Mouse (Mus musculus) embryonic facial prominence, embryonic 14.5 days (tissue): ENCODE measurements at regions not wholly inside any gene's neighbourhood (a gene's known extent, or its start where the extent isn't known, plus 50 kb on each side); places are given as distances from the start of the nearest gene placed in this dataset.

ENCODE experiments used
- ATAC-seq: fragments of 200-750 bp; cut with Nextera tagmentation; 2 replicates; pipeline ENCODE4 v1.8.0; 2017; ENCODE audit warnings: low read depth, moderate number of reproducible peaks, moderate TSS enrichment
- DNase-seq: peaks from one replicate; pipeline ENCODE4 v3.0.0-alpha.2; 2015; ENCODE audit warnings: low spot score
- H3K27ac ChIP-seq: fragments of 300-500 bp; sonication (generic); replicated peaks from 2 replicates; pipeline ENCODE4 v1.5.1; 2014; ENCODE audit warnings: low read depth, mild to moderate bottlenecking, low read length, moderate library complexity
- H3K27me3 ChIP-seq: fragments of 300-500 bp; sonication (generic); replicated peaks from 2 replicates; pipeline ENCODE4 v1.6.1; 2014; ENCODE audit warnings: low read length; ENCODE audit not compliant: control insufficient read depth, insufficient read depth
- H3K36me3 ChIP-seq: fragments of 300-500 bp; sonication (generic); 2 replicates; pipeline ENCODE4 v1.6.1; 2014; ENCODE audit warnings: low read length, mixed read lengths; ENCODE audit not compliant: control insufficient read depth, insufficient read depth
- H3K4me1 ChIP-seq: fragments of 300-500 bp; sonication (generic); 2 replicates; pipeline ENCODE4 v1.6.1; 2014; ENCODE audit warnings: antibody characterized with exemption, low read length; ENCODE audit not compliant: control insufficient read depth, insufficient read depth
- H3K4me2 ChIP-seq: fragments of 300-500 bp; sonication (generic); 2 replicates; pipeline ENCODE4 v1.6.1; 2014; ENCODE audit warnings: low read depth, mild to moderate bottlenecking, low read length, moderate library complexity, mixed read lengths
- H3K4me3 ChIP-seq: fragments of 300-500 bp; sonication (generic); 2 replicates; pipeline ENCODE4 v1.5.1; 2014; ENCODE audit warnings: low read depth, mild to moderate bottlenecking, low read length
- H3K9ac ChIP-seq: fragments of 300-500 bp; sonication (generic); 2 replicates; pipeline ENCODE4 v1.6.1; 2014; ENCODE audit warnings: low read depth, mild to moderate bottlenecking, low read length, moderate library complexity, mixed read lengths
- H3K9me3 ChIP-seq: fragments of 300-500 bp; sonication (generic); 2 replicates; pipeline ENCODE4 v1.6.1; 2016; ENCODE audit warnings: low read length; ENCODE audit not compliant: control insufficient read depth
- WGBS: fragments of 180-500 bp; shearing (Covaris S2); extraction: QIAGEN DNeasy Blood & Tissue Kit; methylation state at CpG from one replicate; pipeline ENCODE4 v1.1.7; 2014; 5-methylcytosine and 5-hydroxymethylcytosine counted together

DNA sequence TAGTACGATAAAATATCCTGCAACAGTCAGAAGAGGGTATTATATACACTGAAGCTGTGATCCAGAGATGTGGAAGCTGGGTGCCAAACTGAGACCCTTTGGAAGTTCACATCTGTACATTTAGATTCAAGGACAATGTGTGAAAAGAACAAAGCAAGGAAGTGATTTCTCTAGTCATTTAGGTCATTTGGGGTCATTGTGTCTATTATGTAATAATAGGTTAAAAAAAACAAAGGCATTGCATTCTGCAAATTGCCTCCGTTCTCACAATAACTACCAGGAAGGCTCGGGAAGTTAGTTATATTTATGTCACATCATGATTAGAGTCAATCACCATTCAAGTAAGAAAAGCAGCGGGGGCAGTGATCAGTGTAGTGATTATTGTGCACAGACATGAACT lies 563.3 kb downstream of the Trim52 start:
- no peaks in the 10 kb centered on the region for H3K4me1 ChIP-seq

DNA sequence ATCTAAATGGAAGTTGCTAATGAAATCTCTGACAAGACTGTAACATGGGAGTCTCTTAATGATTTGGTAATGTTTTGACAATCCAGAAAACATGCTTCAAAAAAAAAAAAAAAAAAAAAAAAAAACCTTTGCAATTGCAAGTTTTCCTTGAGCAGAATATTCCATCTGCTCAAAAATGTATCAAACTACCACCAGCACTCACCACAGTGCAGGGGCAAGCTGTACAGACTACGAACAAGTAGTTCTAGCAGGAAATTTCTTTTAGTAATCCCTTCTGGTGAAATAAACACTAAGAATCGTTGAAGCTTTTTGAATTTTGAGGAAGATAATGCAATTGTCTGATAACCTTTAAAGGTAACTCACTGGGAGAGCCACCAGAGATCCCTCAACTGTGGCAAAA lies 572.0 kb downstream of the Trim52 start:
- WGBS = 74% methylated on average over 2 of the region's 2 CpGs
- no peak for ATAC-seq
- H3K9ac ChIP-seq = no peak overlapping the region
- H3K4me3 ChIP-seq = no peak overlapping the region
- DNase-seq = no peak
- no peak overlapping the region for H3K27ac ChIP-seq
- H3K27me3 ChIP-seq = no peaks in the 10 kb centered on the region
- no peak overlapping the region for H3K4me2 ChIP-seq
- no peaks in the 10 kb centered on the region for H3K4me1 ChIP-seq
- no peaks in the 10 kb centered on the region for H3K36me3 ChIP-seq
- H3K9me3 ChIP-seq = no peaks in the 10 kb centered on the region

More for the DNA sequence above, 563.3 kb downstream of the Trim52 start:
- Histone ChIP-seq H3K27me3 (no peaks in the 10 kb centered on the region), H3K4me3 (no peak overlapping the region), H3K36me3 (no peaks in the 10 kb centered on the region), H3K27ac (no peak overlapping the region), H3K4me2 (no peak overlapping the region), H3K9me3 (no peaks in the 10 kb centered on the region), H3K9ac (no peak overlapping the region)
- WGBS = 49% methylated on average over 4 of the region's 4 CpGs
- DNase-seq = peak; percentile 16
- no peak; the same call in 1 of the 2 replicates for ATAC-seq

DNA sequence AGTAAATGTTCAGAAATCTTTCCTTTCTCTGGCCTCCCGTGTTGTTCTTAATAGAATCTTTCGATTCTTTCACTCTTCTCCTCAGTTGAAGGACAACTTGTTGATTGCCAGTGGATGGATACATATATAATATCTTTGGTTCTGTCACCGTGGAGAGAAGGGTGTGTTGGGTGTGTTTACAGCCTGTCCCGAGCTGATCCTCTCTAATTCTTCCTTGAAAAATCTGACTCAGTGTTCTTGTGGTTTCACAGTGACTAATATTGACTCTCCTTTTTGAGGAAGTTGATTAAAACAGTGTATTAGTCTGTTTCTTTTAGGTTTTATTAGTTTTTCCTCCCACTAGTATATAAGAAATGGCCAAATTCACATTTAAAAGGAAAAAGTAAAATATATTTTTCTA lies 575.2 kb downstream of the Trim52 start:
- ATAC-seq = no peak
- Histone ChIP-seq H3K4me1 (no peaks in the 10 kb centered on the region), H3K27ac (no peak overlapping the region), H3K27me3 (no peaks in the 10 kb centered on the region), H3K9ac (no peak overlapping the region), H3K9me3 (no peaks in the 10 kb centered on the region), H3K36me3 (no peaks in the 10 kb centered on the region), H3K4me3 (no peak overlapping the region), H3K4me2 (no peak overlapping the region)
- WGBS = 78% methylated on average over 4 of the region's 4 CpGs
- no peak for DNase-seq

DNA sequence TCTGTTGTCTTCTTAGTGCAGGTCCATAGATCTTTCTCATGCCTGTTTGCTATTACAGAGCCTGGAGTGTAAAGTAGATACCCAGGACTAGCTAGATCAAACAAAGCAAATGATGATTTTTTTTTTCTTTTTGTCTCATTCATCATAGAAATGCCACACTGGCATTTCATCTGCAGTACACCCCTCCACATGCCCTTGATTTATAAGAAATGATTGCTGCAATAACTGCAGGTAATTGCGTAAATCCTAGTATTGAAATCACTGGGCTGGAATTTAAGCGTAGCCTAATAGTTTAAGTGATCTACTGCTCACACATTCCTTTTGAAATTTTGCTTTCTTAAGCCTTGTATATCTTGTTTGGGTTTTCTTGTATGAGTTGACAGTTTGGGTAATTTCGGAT lies 581.4 kb downstream of the Trim52 start:
- DNase-seq (no peak), ATAC-seq (no peak)
- H3K9me3 ChIP-seq = no peaks in the 10 kb centered on the region
- H3K4me3 ChIP-seq = no peak overlapping the region
- WGBS = 50% methylated on average over 3 of the region's 3 CpGs
- H3K4me2 ChIP-seq = no peak overlapping the region
- H3K27me3 ChIP-seq = no peaks in the 10 kb centered on the region
- no peak overlapping the region for H3K27ac ChIP-seq
- H3K9ac ChIP-seq = no peak overlapping the region
- H3K36me3 ChIP-seq = no peaks in the 10 kb centered on the region
- H3K4me1 ChIP-seq = no peaks in the 10 kb centered on the region

DNA sequence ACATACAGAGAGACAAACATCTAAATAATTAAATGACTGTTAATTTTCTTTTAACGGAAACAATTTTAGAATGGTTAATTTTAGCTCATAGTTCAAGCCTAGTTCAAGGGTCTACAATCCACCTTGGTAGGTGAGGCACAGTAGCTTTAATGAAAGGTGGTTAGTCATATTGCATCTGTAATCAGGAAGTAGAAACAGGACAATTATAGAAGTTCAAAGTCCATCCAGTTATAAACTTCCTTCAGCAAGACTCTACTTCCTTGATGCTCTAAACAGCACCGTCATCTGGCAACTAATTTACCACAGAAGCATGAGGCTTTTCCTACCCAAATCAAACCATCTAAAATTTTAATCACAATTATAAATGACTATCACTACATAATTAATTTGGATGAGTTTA lies 608.0 kb downstream of the Trim52 start:
- no peaks in the 10 kb centered on the region for H3K9me3 ChIP-seq
- no peaks in the 10 kb centered on the region for H3K36me3 ChIP-seq
- no peak for DNase-seq
- no peaks in the 10 kb centered on the region for H3K27me3 ChIP-seq
- H3K27ac ChIP-seq = no peak overlapping the region
- no peaks in the 10 kb centered on the region for H3K4me1 ChIP-seq
- no peak overlapping the region for H3K4me3 ChIP-seq
- ATAC-seq = no peak
- 77% methylated on average over 2 of the region's 2 CpGs for WGBS
- no peak overlapping the region for H3K4me2 ChIP-seq
- no peak overlapping the region for H3K9ac ChIP-seq

DNA sequence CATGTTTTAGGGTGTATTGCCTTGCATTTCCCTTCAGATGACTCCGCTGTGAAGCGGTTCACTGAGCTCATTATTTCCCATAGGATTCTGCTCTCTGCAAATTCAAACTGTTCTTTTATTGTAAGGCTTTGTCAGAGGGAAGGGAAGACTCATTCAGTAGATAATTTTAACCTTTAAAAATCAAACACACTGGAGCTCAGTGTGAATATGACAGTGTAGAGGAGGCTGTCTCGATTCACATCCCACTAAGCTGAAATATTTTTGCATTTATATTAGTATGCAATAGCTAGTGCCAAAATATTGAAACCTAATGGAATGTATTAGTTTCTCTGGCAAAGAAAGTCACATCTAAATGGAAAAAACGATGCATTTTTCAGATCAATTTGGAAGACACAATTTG lies 627.8 kb downstream of the Trim52 start:
- no peak for ATAC-seq
- H3K4me2 ChIP-seq = no peak overlapping the region
- DNase-seq = no peak
- H3K4me1 ChIP-seq = no peaks in the 10 kb centered on the region
- no peaks in the 10 kb centered on the region for H3K27me3 ChIP-seq
- no peaks in the 10 kb centered on the region for H3K9me3 ChIP-seq
- no peak overlapping the region for H3K4me3 ChIP-seq
- H3K9ac ChIP-seq = no peak overlapping the region
- WGBS = 80% methylated on average over 4 of the region's 4 CpGs
- H3K27ac ChIP-seq = no peak overlapping the region
- no peaks in the 10 kb centered on the region for H3K36me3 ChIP-seq

DNA sequence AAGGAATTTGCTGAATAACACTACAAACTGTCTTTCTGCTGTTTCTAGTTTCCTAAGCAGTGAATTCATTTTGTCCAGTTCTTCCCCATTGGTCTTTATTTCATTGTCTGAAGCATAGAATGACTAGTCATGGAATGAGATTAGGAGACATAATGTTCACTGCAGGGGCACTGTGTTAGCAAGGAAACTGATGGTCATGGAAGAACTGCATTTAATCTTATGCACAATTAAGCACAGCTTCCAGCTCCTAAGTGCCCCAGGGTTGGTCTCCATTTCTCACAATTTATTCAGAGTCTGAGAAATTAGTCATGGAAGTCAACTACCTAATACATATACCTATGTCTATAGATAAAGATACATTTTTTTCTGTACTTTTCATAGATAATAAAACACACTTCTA lies 634.9 kb downstream of the Trim52 start:
- ATAC-seq (no peak), DNase-seq (no peak)
- Histone ChIP-seq H3K4me3 (no peak overlapping the region), H3K9me3 (no peaks in the 10 kb centered on the region), H3K9ac (no peak overlapping the region), H3K4me2 (no peak overlapping the region), H3K27me3 (no peaks in the 10 kb centered on the region), H3K4me1 (no peaks in the 10 kb centered on the region), H3K36me3 (no peaks in the 10 kb centered on the region), H3K27ac (no peak overlapping the region)

DNA sequence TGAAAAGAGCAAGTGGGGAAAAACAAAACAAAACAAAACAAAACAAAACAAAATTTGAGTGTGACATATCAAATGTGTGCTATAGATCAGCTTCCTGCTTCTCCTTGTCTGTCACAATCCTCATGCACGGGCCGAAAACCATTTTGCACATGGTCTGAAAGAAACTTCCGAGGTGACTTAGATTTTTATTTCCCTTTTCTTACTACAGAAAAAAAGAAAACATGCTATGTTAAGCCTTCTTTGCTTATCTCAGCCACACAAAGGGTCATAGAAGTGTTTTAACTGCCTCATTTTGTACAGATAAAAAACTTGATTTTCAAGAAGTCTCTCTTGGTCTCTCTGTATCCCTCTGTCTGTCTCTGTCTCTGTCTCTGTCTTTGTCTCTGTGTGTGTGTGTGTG lies 654.2 kb downstream of the Trim52 start:
- DNase-seq (no peak), ATAC-seq (no peak)
- Histone ChIP-seq H3K4me2 (no peak overlapping the region), H3K9ac (no peak overlapping the region), H3K27me3 (no peaks in the 10 kb centered on the region), H3K9me3 (no peaks in the 10 kb centered on the region), H3K4me3 (no peak overlapping the region), H3K27ac (no peak overlapping the region), H3K36me3 (no peaks in the 10 kb centered on the region), H3K4me1 (no peaks in the 10 kb centered on the region)
- 80% methylated on average over 3 of the region's 3 CpGs for WGBS

DNA sequence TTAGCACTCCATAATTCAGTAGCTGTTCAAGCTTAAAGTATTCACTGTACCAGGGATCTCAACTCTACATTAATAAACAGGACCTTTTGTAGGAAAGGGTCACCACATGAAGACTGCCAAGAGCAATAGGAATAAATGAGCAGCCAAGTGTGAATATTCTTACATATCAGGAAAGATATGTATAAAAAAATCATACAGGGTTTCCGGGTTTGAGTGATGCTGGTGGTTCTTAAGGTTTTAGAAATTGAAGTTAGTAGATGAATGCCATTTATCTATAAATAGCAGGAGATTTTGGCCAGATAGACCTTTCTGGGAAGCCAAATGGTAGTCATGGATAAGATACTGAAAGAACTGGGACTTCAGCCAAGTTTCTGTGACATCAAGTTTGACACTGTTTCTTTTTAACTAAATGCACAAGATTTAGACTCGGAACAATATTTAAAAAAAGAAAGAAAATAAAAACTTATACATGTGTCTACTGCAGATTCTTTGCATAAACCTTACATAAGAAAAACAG lies 657.1 kb downstream of the Trim52 start:
- 76% methylated on average over 2 of the region's 2 CpGs for WGBS

More for the DNA sequence above, 657.1 kb downstream of the Trim52 start:
- H3K9ac ChIP-seq = no peak overlapping the region
- H3K9me3 ChIP-seq = no peaks in the 10 kb centered on the region
- DNase-seq = no peak
- H3K36me3 ChIP-seq = no peaks in the 10 kb centered on the region
- no peaks in the 10 kb centered on the region for H3K4me1 ChIP-seq
- H3K4me2 ChIP-seq = no peak overlapping the region
- no peak overlapping the region for H3K27ac ChIP-seq
- ATAC-seq = no peak
- no peak overlapping the region for H3K4me3 ChIP-seq
- no peaks in the 10 kb centered on the region for H3K27me3 ChIP-seq
